Mouse (Mus musculus): Measurements from ENCODE around the gene Rnf43. TPM values are rescaled to one million over a fixed set of nuclear protein-coding genes. Genes with fewer than 3 reads are reported as not detected.

Gene Rnf43
- polyA plus RNA-seq, 1 experiment = not detected

- no peaks in the 10 kb centered on the region for H3K79me2 ChIP-seq (ENCODE audit: control insufficient read depth, insufficient read depth)
- H3K79me3 ChIP-seq (ENCODE audit: low read depth) = no peaks in the 10 kb centered on the region
- no peak overlapping the region for H3ac ChIP-seq (ENCODE audit: control insufficient read depth, insufficient read length, low read depth)
- TF ChIP-seq MAX (IDR thresholded peaks at IDR 0.05) (no peak), USF1 (IDR thresholded peaks at IDR 0.05; ENCODE audit: low read depth) (no peak), MYOD1 (IDR thresholded peaks at IDR 0.05; ENCODE audit: control insufficient read depth, insufficient read length, low read depth) (no peak), MYOG (IDR thresholded peaks at IDR 0.05; ENCODE audit: control insufficient read depth, extremely low read depth, insufficient read length) (no peak), CEBPB (IDR thresholded peaks at IDR 0.05; ENCODE audit: low read depth) (no peak), FOSL1 (IDR thresholded peaks at IDR 0.05; ENCODE audit: insufficient read depth, low read length, poor library complexity, severe bottlenecking) (no peak), CTCF (IDR thresholded peaks at IDR 0.05; ENCODE audit: control insufficient read depth, insufficient read depth, insufficient read length) (no peak)
- H3K4me3 ChIP-seq (ENCODE audit: insufficient read depth, poor library complexity, severe bottlenecking) = no peak overlapping the region
- no peaks in the 10 kb centered on the region for H3K36me3 ChIP-seq (ENCODE audit: control insufficient read depth, insufficient read depth)
- peaks cover 78% of the 10 kb centered on the region for H3K27me3 ChIP-seq (ENCODE audit: control insufficient read depth, insufficient read depth, insufficient read length)
These were observed 63.5 kb downstream of the Rnf43 start for GRCm38 (mm10) chr11:87725964-87726562.

DNA sequence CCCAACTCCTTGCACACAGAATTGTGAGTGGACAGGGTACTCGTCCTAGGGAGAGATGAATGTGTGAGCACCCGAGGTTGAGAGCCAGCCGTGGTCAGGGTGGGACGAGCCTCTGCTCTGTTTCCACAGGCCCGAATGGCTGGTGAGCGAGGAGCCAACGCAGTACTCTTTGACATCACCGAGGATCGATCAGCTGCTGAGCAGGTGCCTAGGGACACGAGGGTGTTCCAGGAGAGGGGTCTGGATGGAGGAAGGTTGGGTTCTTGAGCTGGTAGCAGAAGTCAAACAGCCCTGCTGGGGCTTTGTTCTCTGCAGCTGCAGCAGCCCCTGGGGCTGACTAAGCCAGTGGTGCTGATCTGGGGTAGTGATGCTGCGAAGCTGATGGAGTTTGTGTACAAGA lies 64.5 kb downstream of the Rnf43 start:
- TF ChIP-seq USF1 (IDR thresholded peaks at IDR 0.05; ENCODE audit: low read depth) (no peak), MYOG (IDR thresholded peaks at IDR 0.05; ENCODE audit: control insufficient read depth, extremely low read depth, insufficient read length) (no peak), CEBPB (IDR thresholded peaks at IDR 0.05; ENCODE audit: low read depth) (no peak), FOSL1 (IDR thresholded peaks at IDR 0.05; ENCODE audit: insufficient read depth, low read length, poor library complexity, severe bottlenecking) (no peak), MAX (IDR thresholded peaks at IDR 0.05) (no peak), MYOD1 (IDR thresholded peaks at IDR 0.05; ENCODE audit: control insufficient read depth, insufficient read length, low read depth) (no peak), CTCF (IDR thresholded peaks at IDR 0.05; ENCODE audit: control insufficient read depth, insufficient read depth, insufficient read length) (no peak)
- H3ac ChIP-seq (ENCODE audit: control insufficient read depth, insufficient read length, low read depth) = no peak overlapping the region
- H3K79me2 ChIP-seq (ENCODE audit: control insufficient read depth, insufficient read depth) = no peaks in the 10 kb centered on the region
- H3K27me3 ChIP-seq (ENCODE audit: control insufficient read depth, insufficient read depth, insufficient read length) = peaks cover 79% of the 10 kb centered on the region
- no peak overlapping the region for H3K4me3 ChIP-seq (ENCODE audit: insufficient read depth, poor library complexity, severe bottlenecking)
- no peaks in the 10 kb centered on the region for H3K79me3 ChIP-seq (ENCODE audit: low read depth)
- no peaks in the 10 kb centered on the region for H3K36me3 ChIP-seq (ENCODE audit: control insufficient read depth, insufficient read depth)

DNA sequence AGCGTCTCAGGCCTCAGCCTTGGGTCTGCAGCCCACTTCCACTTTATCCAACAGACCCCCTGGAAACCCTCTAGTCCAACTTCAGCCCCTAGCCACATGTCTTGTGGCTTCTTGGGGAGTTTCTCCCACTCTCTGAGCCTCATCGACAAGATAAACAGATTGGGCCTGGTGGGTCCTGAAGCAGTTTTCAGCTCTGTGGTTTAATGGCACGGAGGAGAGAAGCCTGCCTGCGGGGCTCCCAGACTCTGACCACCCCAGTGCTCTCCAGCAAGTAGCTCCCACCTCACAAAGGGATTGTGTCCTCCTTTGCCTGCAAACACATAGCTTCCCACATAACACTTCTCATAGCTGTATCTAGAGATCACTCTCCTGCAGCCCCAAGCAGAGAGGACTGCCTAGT lies 64.9 kb downstream of the Rnf43 start:
- TF ChIP-seq CTCF (IDR thresholded peaks at IDR 0.05; ENCODE audit: control insufficient read depth, insufficient read depth, insufficient read length) = no peak
- no peak for TF ChIP-seq MYOD1 (IDR thresholded peaks at IDR 0.05; ENCODE audit: control insufficient read depth, insufficient read length, low read depth)
- no peak for TF ChIP-seq MAX (IDR thresholded peaks at IDR 0.05)
- no peak for TF ChIP-seq MYOG (IDR thresholded peaks at IDR 0.05; ENCODE audit: control insufficient read depth, extremely low read depth, insufficient read length)
- no peak for TF ChIP-seq FOSL1 (IDR thresholded peaks at IDR 0.05; ENCODE audit: insufficient read depth, low read length, poor library complexity, severe bottlenecking)
- TF ChIP-seq CEBPB (IDR thresholded peaks at IDR 0.05; ENCODE audit: low read depth) = no peak
- TF ChIP-seq USF1 (IDR thresholded peaks at IDR 0.05; ENCODE audit: low read depth) = no peak
- no peak overlapping the region for H3K4me3 ChIP-seq (ENCODE audit: insufficient read depth, poor library complexity, severe bottlenecking)
- H3K27me3 ChIP-seq (ENCODE audit: control insufficient read depth, insufficient read depth, insufficient read length) = peaks cover 81% of the 10 kb centered on the region
- H3K36me3 ChIP-seq (ENCODE audit: control insufficient read depth, insufficient read depth) = no peaks in the 10 kb centered on the region
- no peaks in the 10 kb centered on the region for H3K79me3 ChIP-seq (ENCODE audit: low read depth)
- no peak overlapping the region for H3ac ChIP-seq (ENCODE audit: control insufficient read depth, insufficient read length, low read depth)
- no peaks in the 10 kb centered on the region for H3K79me2 ChIP-seq (ENCODE audit: control insufficient read depth, insufficient read depth)

DNA sequence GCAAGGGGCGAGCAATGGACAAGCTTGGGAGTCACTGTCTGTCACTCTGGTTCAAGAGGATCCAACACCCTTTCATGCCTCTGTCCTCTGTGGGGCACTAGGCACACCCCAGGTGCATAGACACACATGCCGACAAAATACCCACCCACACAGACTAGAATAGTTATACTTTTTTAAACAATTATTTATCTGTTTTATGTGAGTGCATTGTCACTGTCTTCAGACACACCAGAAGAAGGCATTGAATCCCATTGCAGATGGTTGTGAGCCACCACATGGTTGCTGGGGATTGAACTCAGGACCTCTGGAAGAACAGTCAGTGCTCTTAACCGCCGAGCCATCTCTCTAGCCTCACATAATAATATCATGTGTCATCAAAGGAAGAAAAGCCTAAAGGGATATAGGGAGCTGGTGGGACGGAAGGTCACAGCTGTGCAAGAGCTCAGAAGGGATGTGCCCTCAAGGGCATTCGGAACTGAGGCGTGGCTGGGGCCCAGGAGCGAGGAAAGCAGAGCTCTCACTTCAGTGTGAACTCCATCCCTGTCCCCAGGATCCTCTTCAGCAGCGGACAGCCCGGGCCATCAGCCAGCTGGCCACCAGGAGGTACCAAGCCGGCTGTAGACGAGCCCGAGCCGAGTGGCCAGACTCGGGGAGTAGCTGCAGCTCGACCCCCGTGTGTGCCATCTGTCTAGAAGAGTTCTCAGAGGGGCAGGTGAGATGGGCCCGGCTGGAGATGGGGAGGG lies 66.5 kb downstream of the Rnf43 start:
- TF ChIP-seq USF1 (IDR thresholded peaks at IDR 0.05; ENCODE audit: low read depth) (no peak), CTCF (IDR thresholded peaks at IDR 0.05; ENCODE audit: control insufficient read depth, insufficient read depth, insufficient read length) (no peak), MYOG (IDR thresholded peaks at IDR 0.05; ENCODE audit: control insufficient read depth, extremely low read depth, insufficient read length) (no peak), MAX (IDR thresholded peaks at IDR 0.05) (no peak), FOSL1 (IDR thresholded peaks at IDR 0.05; ENCODE audit: insufficient read depth, low read length, poor library complexity, severe bottlenecking) (no peak), MYOD1 (IDR thresholded peaks at IDR 0.05; ENCODE audit: control insufficient read depth, insufficient read length, low read depth) (no peak), CEBPB (IDR thresholded peaks at IDR 0.05; ENCODE audit: low read depth) (no peak)
- Histone ChIP-seq H3ac (ENCODE audit: control insufficient read depth, insufficient read length, low read depth) (no peak overlapping the region), H3K79me2 (ENCODE audit: control insufficient read depth, insufficient read depth) (no peaks in the 10 kb centered on the region), H3K27me3 (ENCODE audit: control insufficient read depth, insufficient read depth, insufficient read length) (peaks cover 77% of the 10 kb centered on the region), H3K36me3 (ENCODE audit: control insufficient read depth, insufficient read depth) (no peaks in the 10 kb centered on the region), H3K79me3 (ENCODE audit: low read depth) (no peaks in the 10 kb centered on the region), H3K4me3 (ENCODE audit: insufficient read depth, poor library complexity, severe bottlenecking) (no peak overlapping the region)

- Histone ChIP-seq H3K79me2 (ENCODE audit: control insufficient read depth, insufficient read depth) (no peaks in the 10 kb centered on the region), H3ac (ENCODE audit: control insufficient read depth, insufficient read length, low read depth) (no peak overlapping the region), H3K36me3 (ENCODE audit: control insufficient read depth, insufficient read depth) (no peaks in the 10 kb centered on the region), H3K27me3 (ENCODE audit: control insufficient read depth, insufficient read depth, insufficient read length) (peaks cover 77% of the 10 kb centered on the region), H3K4me3 (ENCODE audit: insufficient read depth, poor library complexity, severe bottlenecking) (no peak overlapping the region), H3K79me3 (ENCODE audit: low read depth) (no peaks in the 10 kb centered on the region)
- TF ChIP-seq FOSL1 (IDR thresholded peaks at IDR 0.05; ENCODE audit: insufficient read depth, low read length, poor library complexity, severe bottlenecking) (no peak), CTCF (IDR thresholded peaks at IDR 0.05; ENCODE audit: control insufficient read depth, insufficient read depth, insufficient read length) (no peak), CEBPB (IDR thresholded peaks at IDR 0.05; ENCODE audit: low read depth) (no peak), MYOD1 (IDR thresholded peaks at IDR 0.05; ENCODE audit: control insufficient read depth, insufficient read length, low read depth) (no peak), MYOG (IDR thresholded peaks at IDR 0.05; ENCODE audit: control insufficient read depth, extremely low read depth, insufficient read length) (no peak), USF1 (IDR thresholded peaks at IDR 0.05; ENCODE audit: low read depth) (no peak), MAX (IDR thresholded peaks at IDR 0.05) (no peak)
These were observed 67.2 kb downstream of the Rnf43 start for GRCm38 (mm10) chr11:87729593-87730185.

All from C2C12 (cell line).